Mouse (Mus musculus) spleen, adult 2 months (tissue): ENCODE data around the gene Exoc4. TPM values are rescaled to one million over a fixed set of nuclear protein-coding genes. Genes with fewer than 3 reads are reported as not detected.

Experiments used
- DNase-seq, 2 experiments: peaks; one replicate each; pipeline versions ENCODE4 v3.0.0 to v3.0.0-alpha.2; 2012 to 2021; ENCODE audit warnings: low spot score in 2 of 2, low read depth in 1 of 2
- H3K27ac ChIP-seq: fragments of 200-500 bp; 2 replicates; pipeline ENCODE4 v1.5.1; 2012; ENCODE audit warnings: low read length, inconsistent platforms; ENCODE audit not compliant: insufficient read depth
- H3K27me3 ChIP-seq: fragments of 200-500 bp; 2 replicates; pipeline ENCODE4 v1.6.1; 2012; ENCODE audit warnings: mild to moderate bottlenecking, moderate library complexity, low read length, inconsistent platforms; ENCODE audit not compliant: control insufficient read depth, insufficient read depth
- H3K36me3 ChIP-seq: fragments of 200-500 bp; 2 replicates; pipeline ENCODE4 v1.6.1; 2012; ENCODE audit warnings: mild to moderate bottlenecking, low read length, inconsistent platforms; ENCODE audit not compliant: control insufficient read depth, insufficient read depth
- H3K4me1 ChIP-seq: fragments of 200-500 bp; 2 replicates; pipeline ENCODE4 v1.6.1; 2011; ENCODE audit warnings: inconsistent platforms; ENCODE audit not compliant: control insufficient read depth, insufficient read depth, insufficient read length
- H3K4me3 ChIP-seq: fragments of 200-500 bp; 2 replicates; pipeline ENCODE4 v1.5.1; 2011; ENCODE audit warnings: mild to moderate bottlenecking, inconsistent platforms; ENCODE audit not compliant: insufficient read depth, insufficient read length; ENCODE audit errors: extremely low read depth
- CTCF ChIP-seq: fragments of 200-500 bp; IDR thresholded peaks from 2 replicates; pipeline ENCODE4 v1.5.1; 2011; ENCODE audit warnings: mild to moderate bottlenecking, inconsistent platforms; ENCODE audit not compliant: insufficient read depth, insufficient read length, insufficient replicate concordance; ENCODE audit errors: extremely low read depth
- POLR2A ChIP-seq: fragments of 200-500 bp; IDR thresholded peaks from 2 replicates; pipeline ENCODE4 v1.6.1; 2011; ENCODE audit warnings: low read depth, low read length, inconsistent platforms
- WGBS: fragments of 180-500 bp; shearing (Covaris S2); methylation state at CpG from one replicate; pipeline ENCODE4 v1.1.7; 2018; 5-methylcytosine and 5-hydroxymethylcytosine counted together
- polyA plus RNA-seq: library from polyadenylated mRNA; depleted of rRNA; stranded (reverse); fragments of >200 nt; gene quantifications from 2 replicates; pipeline ENCODE4 v1.2.3, GENCODE M21; 2012

Exoc4 gene
- polyA plus RNA-seq, 1 experiment = 4.6 TPM

GRCm38 (mm10) chr6:33939169-33939568 is 690.3 kb downstream of the Exoc4 start:
- H3K36me3 ChIP-seq = no peaks in the 10 kb centered on the region
- 91% methylated on average over 5 of the region's 5 CpGs for WGBS

GRCm38 (mm10) chr6:33946911-33947489 is 698.1 kb downstream of the Exoc4 start:
- WGBS = 78% methylated on average over 2 of the region's 2 CpGs
- no peaks in the 10 kb centered on the region for H3K36me3 ChIP-seq
- TF ChIP-seq CTCF (no peak), POLR2A (no peak)
- no peak for DNase-seq
- no peak overlapping the region for H3K27ac ChIP-seq
- no peaks in the 10 kb centered on the region for H3K4me1 ChIP-seq
- H3K4me3 ChIP-seq = no peak overlapping the region
- no peaks in the 10 kb centered on the region for H3K27me3 ChIP-seq

More at GRCm38 (mm10) chr6:33939169-33939568, 690.3 kb downstream of the Exoc4 start:
- no peak for DNase-seq
- Histone ChIP-seq H3K4me3 (no peak overlapping the region), H3K4me1 (no peaks in the 10 kb centered on the region), H3K27ac (no peak overlapping the region), H3K27me3 (no peaks in the 10 kb centered on the region)
- TF ChIP-seq CTCF (no peak), POLR2A (no peak)

- no peaks in the 10 kb centered on the region for H3K4me1 ChIP-seq
- 94% methylated on average over 2 of the region's 2 CpGs for WGBS
- H3K36me3 ChIP-seq = no peaks in the 10 kb centered on the region
- no peak overlapping the region for H3K27ac ChIP-seq
- no peak for TF ChIP-seq POLR2A
- no peak for TF ChIP-seq CTCF
- H3K4me3 ChIP-seq = no peak overlapping the region
- no peak for DNase-seq
- no peaks in the 10 kb centered on the region for H3K27me3 ChIP-seq
These were observed 701.2 kb downstream of the Exoc4 start for GRCm38 (mm10) chr6:33950113-33950512.

- TF ChIP-seq POLR2A (no peak), CTCF (no peak)
- Histone ChIP-seq H3K4me3 (no peak overlapping the region), H3K27ac (no peak overlapping the region), H3K4me1 (no peaks in the 10 kb centered on the region), H3K27me3 (no peaks in the 10 kb centered on the region), H3K36me3 (no peaks in the 10 kb centered on the region)
- no peak for DNase-seq
- WGBS = 92% methylated on average over 7 of the region's 7 CpGs
These were observed 706.6 kb downstream of the Exoc4 start for GRCm38 (mm10) chr6:33955469-33955868.

- no peak for TF ChIP-seq POLR2A
- no peak for TF ChIP-seq CTCF
- no peak for DNase-seq
- WGBS = 88% methylated on average over 3 of the region's 3 CpGs
These were observed 709.4 kb downstream of the Exoc4 start for GRCm38 (mm10) chr6:33958281-33958680.

GRCm38 (mm10) chr6:33960766-33961165 is 711.9 kb downstream of the Exoc4 start:
- 88% methylated on average over 2 of the region's 2 CpGs for WGBS
- no peaks in the 10 kb centered on the region for H3K4me1 ChIP-seq
- H3K36me3 ChIP-seq = no peaks in the 10 kb centered on the region
- H3K27ac ChIP-seq = no peak overlapping the region
- TF ChIP-seq POLR2A = no peak
- TF ChIP-seq CTCF = no peak
- H3K27me3 ChIP-seq = no peaks in the 10 kb centered on the region
- H3K4me3 ChIP-seq = no peak overlapping the region
- DNase-seq = no peak

More at GRCm38 (mm10) chr6:33958281-33958680, 709.4 kb downstream of the Exoc4 start:
- no peak overlapping the region for H3K4me3 ChIP-seq
- no peak overlapping the region for H3K27ac ChIP-seq
- H3K4me1 ChIP-seq = no peaks in the 10 kb centered on the region
- H3K36me3 ChIP-seq = no peaks in the 10 kb centered on the region
- H3K27me3 ChIP-seq = no peaks in the 10 kb centered on the region

GRCm38 (mm10) chr6:33963092-33963491 is 714.2 kb downstream of the Exoc4 start:
- no peak for TF ChIP-seq POLR2A
- no peak for TF ChIP-seq CTCF
- no peak overlapping the region for H3K4me3 ChIP-seq
- no peaks in the 10 kb centered on the region for H3K27me3 ChIP-seq
- 94% methylated on average over 2 of the region's 2 CpGs for WGBS
- no peak overlapping the region for H3K27ac ChIP-seq
- DNase-seq = no peak
- H3K36me3 ChIP-seq = no peaks in the 10 kb centered on the region
- no peaks in the 10 kb centered on the region for H3K4me1 ChIP-seq
